Mouse (Mus musculus): ENCODE measurements around the gene Cstad. TPM values are rescaled to one million over a fixed set of nuclear protein-coding genes. Genes with fewer than 3 reads are reported as not detected.

Gene Cstad
- polyA plus RNA-seq, 1 experiment from 2014 or later: 0.63 TPM

DNA sequence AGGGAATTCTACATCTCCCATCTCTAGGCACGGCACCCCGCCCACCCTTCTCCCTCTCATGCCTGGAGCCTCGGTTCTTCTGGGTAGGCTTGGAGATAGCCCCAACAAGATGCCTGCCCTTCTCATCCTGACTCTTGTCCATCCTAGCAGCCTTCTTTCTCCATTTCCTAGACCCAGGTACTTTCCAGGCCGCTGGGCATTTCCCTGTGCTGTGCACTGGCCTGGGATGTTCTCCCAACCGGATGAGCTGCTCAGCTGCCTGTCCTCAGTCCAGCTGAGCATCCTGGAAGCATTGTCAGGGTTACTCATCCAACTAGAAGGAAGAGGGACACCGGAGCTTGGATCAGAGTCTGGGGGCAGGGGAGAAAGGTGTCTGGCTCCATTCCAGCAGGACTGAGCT is 21.6 kb downstream of the Cstad start:
- H3K36me3 ChIP-seq (replicated peaks): no peaks in the 10 kb centered on the region
- H3K4me2 ChIP-seq: no peak overlapping the region
- H3K27ac ChIP-seq: peak overlapping the region; percentile 52; the same call in 1 of the 2 replicates
- no peak overlapping the region for H3K4me3 ChIP-seq
- no peak overlapping the region for H3K9ac ChIP-seq
- ATAC-seq (replicated peaks): no peak
- no peaks in the 10 kb centered on the region for H3K9me3 ChIP-seq
- peaks cover 19% of the 10 kb centered on the region for H3K4me1 ChIP-seq
- 81% methylated on average over 6 of the region's 6 CpGs for WGBS
- no peaks in the 10 kb centered on the region for H3K27me3 ChIP-seq (replicated peaks)

DNA sequence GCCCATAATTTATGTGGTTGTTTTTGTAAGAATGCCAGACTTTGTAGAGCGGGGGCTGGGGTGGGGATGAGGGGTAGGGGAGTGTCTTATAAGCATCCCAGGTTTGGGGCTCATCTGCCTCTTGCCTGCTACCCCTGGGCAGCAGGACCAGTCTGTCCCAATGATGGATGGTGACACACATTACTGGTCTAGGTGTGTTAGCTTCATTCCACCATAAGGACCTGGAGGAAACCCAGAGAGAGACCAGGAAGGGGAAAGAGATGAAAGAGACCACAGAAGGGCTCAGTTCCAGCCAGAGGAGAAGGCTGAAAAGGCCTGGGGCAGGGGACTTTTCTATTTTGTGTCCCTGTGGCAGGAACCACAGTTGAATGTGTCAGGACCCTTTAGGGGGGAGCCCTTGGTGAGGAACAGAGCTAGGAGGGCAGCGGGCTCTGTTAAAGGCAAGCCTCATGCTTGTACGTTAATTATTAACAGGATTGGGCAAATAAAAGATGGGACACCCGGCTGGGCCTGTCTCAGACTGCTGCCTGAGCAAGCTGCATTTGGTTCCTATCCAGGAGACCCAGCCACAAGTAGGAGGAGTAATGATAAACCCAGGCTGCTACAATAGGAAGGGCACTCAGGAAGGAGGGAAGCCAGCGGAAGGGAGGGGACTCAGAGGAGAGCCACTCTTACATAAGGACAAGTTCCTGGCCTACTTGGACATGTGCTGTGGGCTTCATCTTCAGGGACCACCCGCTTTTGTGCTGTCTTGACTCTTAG is 23.8 kb downstream of the Cstad start:
- 79% methylated on average over 6 of the region's 6 CpGs for WGBS
- H3K36me3 ChIP-seq (replicated peaks): no peaks in the 10 kb centered on the region

DNA sequence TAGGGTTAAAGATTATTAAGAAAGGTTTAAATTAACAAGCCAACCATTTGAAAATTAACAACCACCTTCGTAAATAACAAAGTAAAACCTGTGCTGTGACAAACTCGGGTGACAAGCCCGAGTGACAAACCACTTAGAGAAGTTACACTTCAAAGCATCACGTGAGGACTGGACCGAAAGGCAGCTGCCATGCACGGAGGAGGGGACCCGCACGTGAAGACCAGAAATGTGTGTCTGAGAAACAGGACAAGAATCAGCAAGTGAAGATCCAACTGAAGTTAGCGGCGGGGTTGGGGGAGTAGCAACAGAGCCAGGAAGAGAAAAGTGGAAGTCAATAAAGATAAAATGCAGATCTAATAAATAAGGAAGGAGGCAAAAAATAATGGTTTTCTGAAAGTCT is 29.0 kb downstream of the Cstad start:
- H3K9ac ChIP-seq: no peak overlapping the region
- no peak overlapping the region for H3K27ac ChIP-seq
- peaks cover 13% of the 10 kb centered on the region for H3K4me1 ChIP-seq
- H3K4me3 ChIP-seq: no peak overlapping the region
- 82% methylated on average over 10 of the region's 10 CpGs for WGBS
- no peaks in the 10 kb centered on the region for H3K36me3 ChIP-seq (replicated peaks)
- no peaks in the 10 kb centered on the region for H3K27me3 ChIP-seq (replicated peaks)
- no peak for ATAC-seq (replicated peaks)
- no peak overlapping the region for H3K4me2 ChIP-seq
- H3K9me3 ChIP-seq: no peaks in the 10 kb centered on the region

More for the DNA sequence above, 23.8 kb downstream of the Cstad start:
- H3K27ac ChIP-seq: no peak overlapping the region
- H3K4me2 ChIP-seq: no peak overlapping the region
- H3K4me1 ChIP-seq: peaks cover 14% of the 10 kb centered on the region
- no peaks in the 10 kb centered on the region for H3K27me3 ChIP-seq (replicated peaks)
- H3K9me3 ChIP-seq: no peaks in the 10 kb centered on the region
- ATAC-seq (replicated peaks): no peak
- H3K4me3 ChIP-seq: no peak overlapping the region
- H3K9ac ChIP-seq: no peak overlapping the region

DNA sequence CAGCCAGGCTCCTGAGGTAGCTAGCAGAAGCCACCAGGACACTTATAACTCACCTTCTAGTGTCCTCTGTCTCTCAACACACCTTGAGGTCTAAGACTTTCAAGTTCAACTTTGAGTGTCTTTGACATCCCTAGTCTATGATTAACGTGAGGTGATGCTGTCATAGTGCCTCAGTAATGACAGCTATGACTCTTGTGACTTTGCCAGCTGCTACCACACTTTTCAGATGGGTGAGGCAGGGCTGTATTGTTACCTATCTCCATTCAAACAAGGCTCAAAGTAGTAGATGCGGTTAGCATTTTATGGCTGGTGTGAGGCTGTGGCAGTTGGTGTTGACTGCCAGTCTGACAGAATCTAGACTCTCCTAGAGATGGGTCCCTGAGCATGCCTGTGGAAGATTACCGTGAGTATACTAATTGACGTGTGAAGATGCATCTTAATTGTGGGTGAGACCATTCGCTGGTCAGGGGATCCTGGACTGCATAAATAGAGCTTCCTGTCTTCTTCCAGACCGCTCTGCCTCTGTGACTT is 30.5 kb downstream of the Cstad start:
- Histone ChIP-seq H3K27ac (no peak overlapping the region), H3K9ac (no peak overlapping the region), H3K4me2 (no peak overlapping the region), H3K36me3 (replicated peaks) (no peaks in the 10 kb centered on the region), H3K9me3 (no peaks in the 10 kb centered on the region), H3K4me3 (no peak overlapping the region), H3K4me1 (peaks cover 27% of the 10 kb centered on the region), H3K27me3 (replicated peaks) (no peaks in the 10 kb centered on the region)
- 79% methylated on average over 6 of the region's 6 CpGs for WGBS
- ATAC-seq (replicated peaks): no peak

DNA sequence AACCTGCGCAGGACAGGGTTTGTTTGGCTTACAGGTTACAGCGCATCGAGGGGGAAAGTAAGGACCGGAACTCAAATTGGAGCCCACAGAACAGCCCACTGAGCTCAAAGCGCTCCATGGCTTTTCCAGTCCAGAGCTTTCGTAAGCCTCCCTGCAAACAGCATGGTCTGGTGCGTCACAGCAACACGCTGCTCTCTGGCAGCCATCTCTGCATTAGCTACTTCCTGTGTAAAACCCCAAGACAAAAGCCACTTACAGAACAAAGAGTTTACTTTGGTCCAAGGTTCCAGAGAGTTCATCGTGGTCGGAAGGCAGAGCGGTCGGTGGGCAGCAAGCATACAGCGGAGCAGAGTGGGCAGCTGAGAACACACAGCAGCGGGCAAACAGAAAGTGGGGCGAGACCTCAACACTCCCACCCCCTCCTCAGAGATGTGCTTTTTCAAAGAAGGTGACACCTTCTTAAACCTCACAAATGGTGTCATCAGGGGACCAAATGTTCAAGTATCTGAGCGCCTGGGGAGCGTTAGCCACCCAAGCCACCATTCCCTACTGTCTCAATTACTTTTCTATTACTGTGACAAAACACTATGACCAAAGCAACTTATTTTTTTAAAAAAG is 31.3 kb downstream of the Cstad start:
- H3K36me3 ChIP-seq (replicated peaks): no peaks in the 10 kb centered on the region
- ATAC-seq (replicated peaks): no peak
- 73% methylated on average over 17 of the region's 17 CpGs for WGBS
- H3K4me3 ChIP-seq: no peak overlapping the region
- H3K4me1 ChIP-seq: peaks cover 27% of the 10 kb centered on the region
- H3K9ac ChIP-seq: no peak overlapping the region
- H3K4me2 ChIP-seq: no peak overlapping the region
- H3K27me3 ChIP-seq (replicated peaks): no peaks in the 10 kb centered on the region
- H3K9me3 ChIP-seq: no peaks in the 10 kb centered on the region
- H3K27ac ChIP-seq: no peak overlapping the region

DNA sequence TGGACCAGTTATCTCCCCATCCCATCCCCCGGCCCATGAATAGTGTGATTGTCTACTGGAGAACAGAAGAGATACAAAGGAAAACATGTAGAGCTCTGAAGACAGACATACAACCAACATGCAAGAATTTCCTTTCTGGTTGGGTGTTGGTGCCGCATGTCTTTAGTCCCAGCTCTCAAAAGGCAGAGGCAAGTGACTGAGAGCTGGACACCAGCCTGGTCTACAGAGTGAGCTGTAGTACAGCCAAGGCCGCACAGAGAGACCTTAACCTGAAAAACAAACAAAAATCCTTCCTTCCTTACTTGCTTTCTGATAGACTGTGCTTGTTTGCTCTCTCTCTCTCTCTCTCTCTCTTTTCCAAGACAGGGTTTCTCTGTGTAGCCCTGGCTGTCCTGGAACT is 32.5 kb downstream of the Cstad start:
- no peak for ATAC-seq (replicated peaks)
- H3K27ac ChIP-seq: no peak overlapping the region
- no peaks in the 10 kb centered on the region for H3K9me3 ChIP-seq
- no peaks in the 10 kb centered on the region for H3K36me3 ChIP-seq (replicated peaks)
- H3K4me3 ChIP-seq: no peak overlapping the region
- no peak overlapping the region for H3K9ac ChIP-seq
- H3K4me1 ChIP-seq: peaks cover 30% of the 10 kb centered on the region
- 95% methylated on average over 3 of the region's 3 CpGs for WGBS
- no peak overlapping the region for H3K4me2 ChIP-seq
- H3K27me3 ChIP-seq (replicated peaks): no peaks in the 10 kb centered on the region

DNA sequence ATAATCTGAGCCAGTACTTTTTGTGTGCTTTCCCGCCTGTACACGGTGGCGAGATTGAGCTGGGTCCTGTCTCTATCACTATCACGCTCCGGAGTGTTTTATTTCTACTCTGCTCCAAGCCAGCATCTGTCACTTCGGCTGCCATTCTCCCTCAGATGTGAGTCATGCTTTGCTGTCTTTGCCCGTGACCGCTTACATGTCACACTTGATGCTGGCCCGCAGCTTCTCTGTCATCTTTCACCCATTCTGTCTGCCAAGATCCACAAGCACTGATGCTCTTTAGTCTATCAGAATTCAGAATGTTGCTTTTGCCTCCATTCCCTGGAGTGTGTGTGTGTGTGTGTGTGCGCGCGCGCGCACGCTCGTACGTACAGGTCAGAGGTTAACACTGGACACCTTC is 33.5 kb downstream of the Cstad start:
- Histone ChIP-seq H3K36me3 (replicated peaks) (no peaks in the 10 kb centered on the region), H3K9ac (no peak overlapping the region), H3K4me1 (peaks cover 32% of the 10 kb centered on the region), H3K9me3 (no peaks in the 10 kb centered on the region), H3K27ac (peak overlapping the region; percentile 86), H3K4me2 (no peak overlapping the region), H3K27me3 (replicated peaks) (no peaks in the 10 kb centered on the region), H3K4me3 (no peak overlapping the region)
- ATAC-seq (replicated peaks): 0 out of 2 replicates have a peak, but pooled peaks have one; percentile 4
- 92% methylated on average over 17 of the region's 17 CpGs for WGBS

DNA sequence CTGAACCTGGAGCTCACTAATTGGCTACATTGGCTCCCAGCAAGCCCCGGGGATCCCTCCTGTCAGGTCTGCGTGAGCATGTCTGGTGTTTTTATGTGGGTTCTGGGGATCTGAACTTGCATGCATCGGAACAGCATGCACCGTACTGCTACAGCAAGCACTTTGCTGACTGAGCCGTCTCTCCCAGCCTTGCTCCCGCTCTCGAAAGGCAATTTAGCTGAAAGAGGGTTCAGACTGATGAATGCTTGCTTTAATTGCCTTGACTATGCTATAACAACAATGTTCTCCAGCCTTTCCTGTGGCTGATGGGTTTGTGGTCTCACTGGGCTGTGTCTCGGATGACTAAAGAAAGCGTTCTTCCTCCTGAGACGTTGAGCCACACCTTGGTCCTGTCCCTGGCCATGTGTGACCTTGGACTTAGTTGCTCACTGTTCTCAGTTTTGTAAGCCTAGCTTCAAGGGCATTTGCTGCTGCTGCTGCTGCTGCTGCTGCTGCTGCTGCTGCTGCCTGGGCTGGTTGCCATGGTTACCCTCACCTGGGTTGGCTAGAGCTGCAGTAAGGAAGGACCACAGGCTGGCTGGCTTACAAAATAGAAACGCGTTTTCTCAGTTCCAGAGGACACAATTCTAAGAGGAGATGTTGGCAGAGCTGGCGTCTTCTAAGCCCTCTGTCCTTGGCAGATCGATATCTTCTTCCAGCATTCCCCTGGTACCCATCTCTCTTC is 34.4 kb downstream of the Cstad start:
- Histone ChIP-seq H3K27me3 (replicated peaks) (no peaks in the 10 kb centered on the region), H3K27ac (peak overlapping the region; percentile 86), H3K36me3 (replicated peaks) (no peaks in the 10 kb centered on the region), H3K9me3 (no peaks in the 10 kb centered on the region), H3K4me2 (no peak overlapping the region), H3K4me3 (no peak overlapping the region), H3K4me1 (peaks cover 32% of the 10 kb centered on the region), H3K9ac (no peak overlapping the region)
- 43% methylated on average over 14 of the region's 14 CpGs for WGBS
- peak; percentile 85 for ATAC-seq (replicated peaks)

DNA sequence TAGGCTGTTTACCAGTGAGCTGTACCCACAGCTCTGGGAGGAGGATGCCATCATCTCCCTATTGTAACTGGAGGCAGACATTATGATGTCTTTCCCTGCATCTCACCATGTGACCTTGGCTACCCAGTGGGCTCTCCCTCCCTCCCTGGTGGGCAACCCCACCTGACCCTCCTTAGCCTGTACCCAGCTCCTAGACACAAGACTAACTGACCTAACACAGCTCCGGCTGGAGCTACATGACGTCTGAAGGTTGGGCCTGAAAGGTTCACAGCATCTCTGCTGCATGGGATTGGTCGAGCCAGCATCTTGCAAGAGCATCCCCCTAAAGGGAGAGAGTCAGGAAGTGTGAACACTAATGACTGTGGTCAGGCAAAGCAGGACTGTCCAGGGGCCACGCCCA is 35.0 kb downstream of the Cstad start:
- H3K4me3 ChIP-seq: no peak overlapping the region
- H3K4me1 ChIP-seq: peaks cover 32% of the 10 kb centered on the region
- H3K27ac ChIP-seq: peak overlapping the region; percentile 86
- no peak overlapping the region for H3K9ac ChIP-seq
- H3K4me2 ChIP-seq: peak overlapping the region; percentile 2; the same call in 1 of the 2 replicates
- peak; percentile 64 for ATAC-seq (replicated peaks)
- no peaks in the 10 kb centered on the region for H3K36me3 ChIP-seq (replicated peaks)
- H3K9me3 ChIP-seq: no peaks in the 10 kb centered on the region
- H3K27me3 ChIP-seq (replicated peaks): no peaks in the 10 kb centered on the region
- WGBS: 63% methylated on average over 4 of the region's 4 CpGs

DNA sequence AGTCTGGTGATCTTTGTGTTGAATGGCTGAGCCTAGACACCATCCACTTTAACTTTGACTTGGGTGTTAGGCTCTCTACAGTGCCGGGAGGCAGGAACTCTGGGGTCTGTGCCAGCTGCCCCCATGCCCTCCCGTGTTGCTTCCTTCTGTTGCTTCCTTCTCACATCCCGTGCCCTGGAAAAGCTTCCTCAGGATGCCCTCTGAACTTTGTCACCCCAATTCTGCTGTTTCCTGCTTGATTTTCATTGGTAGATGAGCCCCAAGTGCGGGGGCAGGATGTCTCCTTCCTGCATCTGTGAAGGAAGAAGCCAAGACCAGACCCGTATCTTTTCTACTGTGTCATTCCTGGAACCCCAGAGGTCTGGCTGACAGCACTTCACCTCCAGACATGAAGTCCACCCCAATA is 41.4 kb downstream of the Cstad start:
- H3K27me3 ChIP-seq (replicated peaks): no peaks in the 10 kb centered on the region
- no peak overlapping the region for H3K4me2 ChIP-seq
- H3K9ac ChIP-seq: no peak overlapping the region
- H3K4me3 ChIP-seq: no peak overlapping the region
- WGBS: 82% methylated on average over 5 of the region's 5 CpGs
- no peak overlapping the region for H3K27ac ChIP-seq
- no peaks in the 10 kb centered on the region for H3K9me3 ChIP-seq
- ATAC-seq (replicated peaks): no peak
- H3K4me1 ChIP-seq: peaks cover 21% of the 10 kb centered on the region
- no peaks in the 10 kb centered on the region for H3K36me3 ChIP-seq (replicated peaks)

DNA sequence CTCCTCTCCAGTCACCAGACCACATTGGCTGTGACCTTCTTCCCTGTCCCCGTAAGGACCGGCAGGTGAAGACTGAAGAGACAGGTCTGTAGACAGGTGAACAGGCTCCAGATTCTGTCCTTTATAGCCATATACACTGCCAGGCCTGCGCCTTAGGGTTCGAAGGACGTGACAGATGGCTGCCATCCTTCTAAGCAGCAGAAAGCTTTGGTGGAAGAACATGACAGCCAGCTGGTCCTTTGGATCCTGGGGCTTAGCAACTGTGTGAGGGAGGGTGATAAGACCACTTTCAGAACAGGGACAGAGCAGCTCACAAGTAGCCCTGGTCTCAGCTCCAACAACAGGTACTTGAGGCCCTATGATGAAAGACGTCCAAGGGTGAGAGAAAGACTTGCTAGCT is 43.2 kb downstream of the Cstad start:
- no peak overlapping the region for H3K4me2 ChIP-seq
- H3K4me1 ChIP-seq: peaks cover 21% of the 10 kb centered on the region
- H3K9ac ChIP-seq: no peak overlapping the region
- H3K4me3 ChIP-seq: no peak overlapping the region
- no peak for ATAC-seq (replicated peaks)
- no peak overlapping the region for H3K27ac ChIP-seq
- no peaks in the 10 kb centered on the region for H3K9me3 ChIP-seq
- H3K36me3 ChIP-seq (replicated peaks): no peaks in the 10 kb centered on the region
- 83% methylated on average over 6 of the region's 6 CpGs for WGBS
- no peaks in the 10 kb centered on the region for H3K27me3 ChIP-seq (replicated peaks)

DNA sequence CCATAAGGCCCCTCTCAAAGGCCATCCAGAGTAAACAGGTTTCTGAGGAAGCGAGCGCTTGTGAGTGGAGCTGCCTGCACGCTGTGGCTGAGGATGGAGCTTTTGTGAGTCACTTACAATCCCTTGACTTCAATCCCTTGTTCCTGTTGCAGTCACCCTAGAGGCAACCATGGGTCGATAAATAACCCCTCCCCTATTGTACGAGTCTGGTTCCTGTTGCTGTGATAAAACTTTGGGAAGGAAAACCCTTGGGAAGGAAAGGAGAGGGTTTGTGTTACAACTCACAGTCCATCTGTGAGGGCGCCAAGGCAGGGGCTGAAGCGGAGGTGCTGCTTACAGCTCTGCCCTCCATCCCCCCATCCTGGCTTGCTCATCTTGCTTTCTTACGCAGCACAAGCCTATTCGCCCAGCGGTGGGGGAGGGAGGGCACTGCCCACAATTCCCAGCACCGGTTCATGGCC is 45.2 kb downstream of the Cstad start:
- Histone ChIP-seq H3K27me3 (replicated peaks) (no peaks in the 10 kb centered on the region), H3K9me3 (no peaks in the 10 kb centered on the region), H3K36me3 (replicated peaks) (no peaks in the 10 kb centered on the region), H3K9ac (no peak overlapping the region), H3K4me1 (peaks cover 21% of the 10 kb centered on the region), H3K27ac (peak overlapping the region; percentile 72), H3K4me3 (no peak overlapping the region), H3K4me2 (0 out of 2 replicates have a peak overlapping the region, but pooled peaks have one; percentile 2)
- no peak for ATAC-seq (replicated peaks)
- WGBS: 10% methylated on average over 11 of the region's 11 CpGs
